Mouse (Mus musculus) thymus, adult 2 months (tissue): ENCODE measurements at regions not wholly inside any gene's neighbourhood (a gene's known extent, or its start where the extent isn't known, plus 50 kb on each side); places are given as distances from the start of the nearest gene placed in this dataset.

Source experiments
- CTCF ChIP-seq: fragments of 200-500 bp; IDR thresholded peaks from 2 replicates; pipeline ENCODE4 v1.5.1; 2012; ENCODE audit warnings: mild to moderate bottlenecking, control low read depth, low read length, moderate library complexity, borderline replicate concordance; ENCODE audit not compliant: control insufficient read depth, poor library complexity, insufficient read depth; ENCODE audit errors: extremely low read depth
- POLR2A ChIP-seq: fragments of 200-500 bp; IDR thresholded peaks from 2 replicates; pipeline ENCODE4 v1.6.1; 2012; ENCODE audit warnings: mild to moderate bottlenecking, low read length, control low read depth, moderate library complexity; ENCODE audit not compliant: control insufficient read depth, poor library complexity, insufficient read depth; ENCODE audit errors: extremely low read depth

DNA sequence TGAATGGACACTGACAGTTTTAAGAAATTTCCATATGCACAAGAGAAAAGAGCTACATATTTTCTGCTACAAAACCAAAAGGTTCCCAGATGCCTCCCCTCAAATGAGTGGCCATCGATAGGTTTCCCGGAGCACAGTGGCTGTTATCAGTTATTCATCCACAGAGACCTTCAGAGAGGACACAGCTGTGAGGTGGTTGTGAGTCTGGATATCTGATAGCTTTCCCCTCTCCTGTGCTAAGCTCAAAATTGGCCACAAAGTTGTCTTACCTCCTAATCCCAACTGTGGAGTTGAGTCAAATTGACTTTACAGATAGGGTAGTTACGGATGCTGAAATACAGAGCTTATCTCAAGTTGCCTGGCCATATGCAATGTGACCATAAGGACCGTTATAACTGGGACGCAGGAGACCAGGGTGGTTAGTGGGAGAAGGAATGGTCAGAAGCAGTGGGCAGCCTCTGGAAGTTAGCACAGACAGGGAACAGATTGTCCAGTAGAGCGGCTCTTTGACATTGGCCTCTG is 93.3 kb upstream of the Zfp706 start:
- TF ChIP-seq CTCF (no peak), POLR2A (no peak)
